Mouse (Mus musculus): ENCODE measurements around the gene Tuft1. TPM values are rescaled to one million over a fixed set of nuclear protein-coding genes. Genes with fewer than 3 reads are reported as not detected.
"Not testable (repeated sequence)": the region's sequence is repeated elsewhere in the genome, so short reads cannot be mapped to it uniquely, and the experiment has no call there.

Tuft1 gene
- polyA plus RNA-seq, 1 experiment from 2014 or later, result 5.6 TPM

- Histone ChIP-seq H3K4me3 (replicated peaks; ENCODE audit: low read depth, low read length) (no peak overlapping the region), H3K27me3 (ENCODE audit: control insufficient read depth, insufficient read depth, low read length) (no peaks in the 10 kb centered on the region), H3K4me1 (ENCODE audit: control insufficient read depth, insufficient read depth, low read length) (no peaks in the 10 kb centered on the region), H3K9me3 (ENCODE audit: control insufficient read depth, low read length) (no peaks in the 10 kb centered on the region), H3K9ac (replicated peaks; ENCODE audit: low read length) (no peak overlapping the region), H3K4me2 (ENCODE audit: low read length) (no peak overlapping the region), H3K36me3 (ENCODE audit: control insufficient read depth, insufficient read depth, low read length) (no peaks in the 10 kb centered on the region), H3K27ac (replicated peaks; ENCODE audit: low read depth, low read length) (no peak overlapping the region)
- peak; percentile 14 for DNase-seq
- 57% methylated on average over 6 of the region's 6 CpGs for WGBS
- no peak for ATAC-seq (ENCODE audit: low FRiP score, low TSS enrichment)
Observed at GRCm38 (mm10) chr3:94648755-94649590, 9.7 kb downstream of the Tuft1 start.

DNA sequence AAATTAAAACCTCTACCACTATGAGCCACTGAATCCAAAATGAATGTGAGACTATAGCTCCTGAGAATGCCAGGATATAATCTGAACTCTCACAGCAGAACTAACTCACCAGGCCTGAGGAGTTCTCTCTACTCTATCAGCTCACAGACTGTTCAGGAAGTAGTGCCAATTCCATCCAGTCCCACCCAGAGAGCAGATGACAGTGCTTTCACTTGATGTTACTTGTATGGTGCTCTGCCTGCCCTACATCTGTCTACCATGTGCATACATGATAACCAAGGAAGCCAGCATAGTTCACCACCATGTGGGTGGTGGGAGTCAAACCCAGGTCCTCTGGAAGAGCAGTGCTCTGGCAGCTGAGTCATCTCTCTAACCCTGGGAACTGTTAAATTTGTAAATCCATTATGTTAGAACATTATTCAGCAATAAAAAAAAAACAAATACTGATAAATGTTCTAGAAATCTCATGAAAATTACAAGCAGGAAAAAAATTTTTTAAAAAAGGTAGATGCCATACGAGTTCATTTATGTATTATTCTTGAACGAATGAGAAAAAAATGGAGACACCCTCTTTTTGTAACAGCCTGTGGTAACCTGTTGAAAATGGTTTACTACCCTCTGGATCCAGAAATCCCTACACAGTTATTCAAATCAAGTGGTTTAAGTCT, 16.0 kb downstream of the Tuft1 start, which contains the start of gene Gm10972:
TSS of gene Gm10972 (plus strand) at position 618 of the 668 bp plus-strand sequence.
- not testable (repeated sequence) for H3K4me2 ChIP-seq (ENCODE audit: low read length); H3K27me3 ChIP-seq (ENCODE audit: control insufficient read depth, insufficient read depth, low read length); ATAC-seq (ENCODE audit: low FRiP score, low TSS enrichment); H3K27ac ChIP-seq (replicated peaks; ENCODE audit: low read depth, low read length); H3K4me1 ChIP-seq (ENCODE audit: control insufficient read depth, insufficient read depth, low read length); H3K4me3 ChIP-seq (replicated peaks; ENCODE audit: low read depth, low read length); H3K9ac ChIP-seq (replicated peaks; ENCODE audit: low read length); DNase-seq; H3K9me3 ChIP-seq (ENCODE audit: control insufficient read depth, low read length); H3K36me3 ChIP-seq (ENCODE audit: control insufficient read depth, insufficient read depth, low read length)
- WGBS, result 79% methylated on average over 2 of the region's 2 CpGs

DNA sequence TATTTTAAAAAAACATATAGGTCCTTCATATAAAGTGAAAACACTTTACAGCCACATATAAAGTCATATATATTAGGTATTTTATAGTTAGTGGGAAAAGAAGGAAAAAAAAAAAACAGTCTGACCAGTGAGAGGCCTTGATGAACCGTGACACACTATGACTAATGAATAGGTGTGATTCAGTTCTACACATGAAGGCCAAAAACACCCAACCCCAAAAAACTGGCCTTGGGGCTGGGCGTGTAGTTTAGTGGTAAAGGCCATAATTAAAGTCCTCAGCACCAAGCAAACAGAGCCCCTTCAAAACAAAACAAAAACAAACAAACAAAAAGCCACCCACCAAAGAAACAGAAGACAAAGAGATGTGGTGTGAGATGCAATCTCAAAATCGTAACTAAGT, 28.8 kb downstream of the Tuft1 start:
- Histone ChIP-seq H3K27me3 (ENCODE audit: control insufficient read depth, insufficient read depth, low read length) (no peaks in the 10 kb centered on the region), H3K4me1 (ENCODE audit: control insufficient read depth, insufficient read depth, low read length) (no peaks in the 10 kb centered on the region), H3K4me3 (replicated peaks; ENCODE audit: low read depth, low read length) (no peak overlapping the region), H3K4me2 (ENCODE audit: low read length) (no peak overlapping the region), H3K27ac (replicated peaks; ENCODE audit: low read depth, low read length) (no peak overlapping the region), H3K36me3 (ENCODE audit: control insufficient read depth, insufficient read depth, low read length) (no peaks in the 10 kb centered on the region), H3K9me3 (ENCODE audit: control insufficient read depth, low read length) (no peaks in the 10 kb centered on the region), H3K9ac (replicated peaks; ENCODE audit: low read length) (no peak overlapping the region)
- ATAC-seq (ENCODE audit: low FRiP score, low TSS enrichment) (no peak), DNase-seq (no peak)
- 82% methylated on average over 3 of the region's 3 CpGs for WGBS

- no peak for ATAC-seq (ENCODE audit: low FRiP score, low TSS enrichment)
- no peak for DNase-seq
- Histone ChIP-seq H3K4me1 (ENCODE audit: control insufficient read depth, insufficient read depth, low read length) (no peaks in the 10 kb centered on the region), H3K9ac (replicated peaks; ENCODE audit: low read length) (no peak overlapping the region), H3K4me3 (replicated peaks; ENCODE audit: low read depth, low read length) (no peak overlapping the region), H3K36me3 (ENCODE audit: control insufficient read depth, insufficient read depth, low read length) (no peaks in the 10 kb centered on the region), H3K9me3 (ENCODE audit: control insufficient read depth, low read length) (no peaks in the 10 kb centered on the region), H3K4me2 (ENCODE audit: low read length) (no peak overlapping the region), H3K27me3 (ENCODE audit: control insufficient read depth, insufficient read depth, low read length) (no peaks in the 10 kb centered on the region), H3K27ac (replicated peaks; ENCODE audit: low read depth, low read length) (no peak overlapping the region)
- WGBS, result 82% methylated on average over 5 of the region's 5 CpGs
Observed at GRCm38 (mm10) chr3:94628712-94629111, 30.0 kb downstream of the Tuft1 start.

DNA sequence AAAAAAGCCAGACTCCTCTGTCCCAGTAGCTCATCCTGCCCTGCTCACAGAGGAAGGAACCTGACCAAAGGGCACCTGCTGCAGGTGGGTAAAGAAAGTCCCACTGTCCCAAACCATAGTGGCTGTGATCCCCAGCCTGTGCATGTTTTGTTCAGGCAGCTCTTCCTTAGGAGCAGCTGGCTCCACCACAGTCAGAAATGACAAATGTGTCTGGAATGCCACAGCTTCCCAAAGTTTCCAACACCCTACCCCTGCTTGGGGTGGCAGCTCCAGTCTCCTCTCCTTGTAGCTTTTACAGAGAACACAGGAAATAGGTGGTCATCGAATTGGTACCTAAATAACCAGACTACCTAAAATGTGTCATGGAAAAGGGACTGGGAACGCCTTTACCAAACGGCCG, 34.4 kb downstream of the Tuft1 start:
- Histone ChIP-seq H3K4me2 (ENCODE audit: low read length) (no peak overlapping the region), H3K4me3 (replicated peaks; ENCODE audit: low read depth, low read length) (no peak overlapping the region), H3K4me1 (ENCODE audit: control insufficient read depth, insufficient read depth, low read length) (no peaks in the 10 kb centered on the region), H3K9me3 (ENCODE audit: control insufficient read depth, low read length) (no peaks in the 10 kb centered on the region), H3K27ac (replicated peaks; ENCODE audit: low read depth, low read length) (no peak overlapping the region), H3K9ac (replicated peaks; ENCODE audit: low read length) (no peak overlapping the region), H3K36me3 (ENCODE audit: control insufficient read depth, insufficient read depth, low read length) (no peaks in the 10 kb centered on the region), H3K27me3 (ENCODE audit: control insufficient read depth, insufficient read depth, low read length) (no peaks in the 10 kb centered on the region)
- WGBS, result 90% methylated on average over 4 of the region's 4 CpGs
- ATAC-seq (ENCODE audit: low FRiP score, low TSS enrichment) (no peak), DNase-seq (no peak)

DNA sequence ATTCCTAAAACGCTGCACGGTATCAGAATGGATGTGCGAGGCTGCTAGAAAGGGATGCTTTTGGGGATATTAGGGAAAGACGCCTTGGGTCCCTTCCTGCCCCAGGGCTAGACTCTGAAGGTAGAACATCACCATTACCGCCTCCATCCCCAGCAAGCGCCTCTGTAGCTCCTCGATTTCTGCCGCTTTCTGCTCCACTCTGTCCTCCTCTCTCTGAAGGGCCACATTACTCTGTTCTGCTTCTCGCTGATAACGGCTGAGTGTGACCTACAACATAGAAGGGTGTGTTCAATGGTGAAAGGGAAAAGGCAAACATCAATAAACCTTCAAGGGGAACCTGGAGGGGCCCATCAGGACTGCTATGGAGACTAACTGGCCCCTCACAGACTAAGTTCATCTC, 36.1 kb downstream of the Tuft1 start:
- H3K9ac ChIP-seq (replicated peaks; ENCODE audit: low read length), result no peak overlapping the region
- H3K27me3 ChIP-seq (ENCODE audit: control insufficient read depth, insufficient read depth, low read length), result no peaks in the 10 kb centered on the region
- WGBS, result 95% methylated on average over 10 of the region's 10 CpGs
- DNase-seq (no peak), ATAC-seq (ENCODE audit: low FRiP score, low TSS enrichment) (no peak)
- no peaks in the 10 kb centered on the region for H3K4me1 ChIP-seq (ENCODE audit: control insufficient read depth, insufficient read depth, low read length)
- H3K36me3 ChIP-seq (ENCODE audit: control insufficient read depth, insufficient read depth, low read length), result no peaks in the 10 kb centered on the region
- H3K4me2 ChIP-seq (ENCODE audit: low read length), result no peak overlapping the region
- no peak overlapping the region for H3K27ac ChIP-seq (replicated peaks; ENCODE audit: low read depth, low read length)
- no peaks in the 10 kb centered on the region for H3K9me3 ChIP-seq (ENCODE audit: control insufficient read depth, low read length)
- H3K4me3 ChIP-seq (replicated peaks; ENCODE audit: low read depth, low read length), result no peak overlapping the region

GRCm38 (mm10) chr3:94621740-94622507, 36.7 kb downstream of the Tuft1 start:
- no peak for ATAC-seq (ENCODE audit: low FRiP score, low TSS enrichment)
- Histone ChIP-seq H3K27ac (replicated peaks; ENCODE audit: low read depth, low read length) (no peak overlapping the region), H3K4me2 (ENCODE audit: low read length) (no peak overlapping the region), H3K4me1 (ENCODE audit: control insufficient read depth, insufficient read depth, low read length) (no peaks in the 10 kb centered on the region), H3K4me3 (replicated peaks; ENCODE audit: low read depth, low read length) (no peak overlapping the region), H3K36me3 (ENCODE audit: control insufficient read depth, insufficient read depth, low read length) (no peaks in the 10 kb centered on the region), H3K9me3 (ENCODE audit: control insufficient read depth, low read length) (no peaks in the 10 kb centered on the region), H3K27me3 (ENCODE audit: control insufficient read depth, insufficient read depth, low read length) (no peaks in the 10 kb centered on the region), H3K9ac (replicated peaks; ENCODE audit: low read length) (no peak overlapping the region)
- WGBS, result 82% methylated on average over 11 of the region's 11 CpGs
- DNase-seq, result no peak

DNA sequence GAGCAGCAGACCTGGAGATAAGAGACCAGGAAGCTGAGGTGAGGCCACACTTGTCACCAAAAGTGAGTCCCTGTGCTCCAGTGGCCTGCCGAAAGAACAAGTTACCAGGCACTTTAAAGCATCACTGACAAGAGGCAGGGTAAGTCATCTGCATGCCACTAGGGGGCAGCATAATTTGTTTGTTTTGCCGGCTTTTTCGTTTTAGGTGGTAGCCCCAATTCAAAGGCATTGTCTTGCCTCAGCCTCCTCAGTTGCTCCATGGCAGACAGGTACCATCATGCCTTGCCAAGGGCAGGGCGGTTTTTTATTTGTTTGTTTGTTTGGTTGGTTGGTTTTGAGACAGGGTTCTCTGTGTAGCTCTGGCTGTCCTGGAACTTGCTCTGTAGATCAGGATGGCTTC, 42.0 kb downstream of the Tuft1 start:
- Histone ChIP-seq H3K36me3 (ENCODE audit: control insufficient read depth, insufficient read depth, low read length) (no peaks in the 10 kb centered on the region), H3K27me3 (ENCODE audit: control insufficient read depth, insufficient read depth, low read length) (no peaks in the 10 kb centered on the region), H3K4me1 (ENCODE audit: control insufficient read depth, insufficient read depth, low read length) (no peaks in the 10 kb centered on the region), H3K9ac (replicated peaks; ENCODE audit: low read length) (no peak overlapping the region), H3K27ac (replicated peaks; ENCODE audit: low read depth, low read length) (no peak overlapping the region), H3K4me2 (ENCODE audit: low read length) (no peak overlapping the region), H3K4me3 (replicated peaks; ENCODE audit: low read depth, low read length) (no peak overlapping the region), H3K9me3 (ENCODE audit: control insufficient read depth, low read length) (no peaks in the 10 kb centered on the region)
- no peak for ATAC-seq (ENCODE audit: low FRiP score, low TSS enrichment)
- 72% methylated on average over 4 of the region's 4 CpGs for WGBS
- peak; percentile 56 for DNase-seq
